Mouse (Mus musculus): ENCODE results near the gene Gm28305. TPM values are rescaled to one million over a fixed set of nuclear protein-coding genes. Genes with fewer than 3 reads are reported as not detected.

Gene Gm28305
- polyA plus RNA-seq (2015; fragmentation: Nextera tagmentation; extraction: Ambion mirVana), result not detected in 2 replicates

DNA sequence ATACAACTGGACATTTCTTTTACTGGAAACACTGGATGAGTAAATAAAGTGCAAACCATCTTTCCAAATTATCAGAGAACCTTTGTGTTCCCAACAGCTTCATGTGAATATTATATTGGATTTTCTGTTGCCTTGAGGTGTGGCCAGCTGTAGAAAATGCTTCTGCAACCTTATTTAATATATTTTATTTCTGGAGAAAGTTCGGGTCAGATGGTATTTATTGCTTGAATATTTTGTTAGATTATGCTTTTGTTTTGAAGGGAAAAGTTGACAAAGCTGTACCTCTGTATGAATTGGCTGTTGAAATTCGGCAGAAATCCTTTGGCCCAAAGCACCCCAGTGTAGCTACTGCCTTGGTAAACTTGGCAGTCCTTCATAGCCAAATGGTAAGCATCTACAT lies at the start of gene Gm28305:
Gene Gm28305 (plus strand): TSS at position 301 of the 400 bp plus-strand sequence.

DNA sequence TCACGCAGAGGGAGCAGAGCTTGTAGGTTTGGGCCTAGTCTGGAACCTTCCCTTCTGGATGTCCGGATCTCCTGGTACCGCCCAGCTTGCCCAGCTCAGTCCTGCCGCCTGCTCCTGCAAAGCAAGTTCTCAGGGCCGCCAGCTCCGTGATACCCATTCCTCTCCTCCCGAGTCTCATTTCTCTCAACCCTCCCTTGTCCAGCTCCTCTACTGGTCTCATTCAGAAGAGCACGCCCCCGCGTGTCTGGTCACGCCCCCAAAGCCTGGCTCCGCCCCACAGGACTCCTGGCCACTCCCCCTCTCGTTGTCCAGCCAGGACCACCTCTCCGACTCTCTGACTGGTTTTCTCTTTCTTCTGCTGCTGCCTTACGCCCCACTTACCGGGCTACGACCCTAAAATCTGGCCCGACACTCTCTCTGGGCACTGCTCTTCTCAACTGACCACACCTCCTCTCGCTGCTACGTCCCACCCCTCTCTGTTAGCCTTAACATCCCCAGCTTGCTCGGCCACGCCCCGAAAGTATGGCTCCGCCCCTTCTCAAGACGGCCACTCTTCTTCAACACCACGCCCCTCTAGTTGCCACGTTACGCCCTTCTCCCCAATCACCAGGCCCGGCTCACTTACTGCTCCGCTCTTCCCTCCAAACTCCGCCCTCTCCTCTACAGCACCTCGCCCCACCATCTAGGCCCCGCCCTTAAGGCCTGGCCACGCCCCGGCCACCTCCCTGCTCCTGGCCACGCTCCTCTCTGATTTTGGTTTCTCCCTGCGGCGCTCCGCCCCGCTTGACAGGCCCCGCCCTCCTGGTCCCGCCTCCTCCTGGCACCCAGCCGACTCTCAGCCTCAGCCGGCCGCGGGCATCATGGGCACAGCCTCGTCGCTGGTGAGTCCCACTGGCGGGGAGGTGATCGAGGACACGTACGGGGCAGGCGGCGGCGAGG lies 38.3 kb upstream of the Gm28305 start, which contains the start of gene Nphp3:
Gene Nphp3 (plus strand): TSS at position 624 of the 939 bp plus-strand sequence.

DNA sequence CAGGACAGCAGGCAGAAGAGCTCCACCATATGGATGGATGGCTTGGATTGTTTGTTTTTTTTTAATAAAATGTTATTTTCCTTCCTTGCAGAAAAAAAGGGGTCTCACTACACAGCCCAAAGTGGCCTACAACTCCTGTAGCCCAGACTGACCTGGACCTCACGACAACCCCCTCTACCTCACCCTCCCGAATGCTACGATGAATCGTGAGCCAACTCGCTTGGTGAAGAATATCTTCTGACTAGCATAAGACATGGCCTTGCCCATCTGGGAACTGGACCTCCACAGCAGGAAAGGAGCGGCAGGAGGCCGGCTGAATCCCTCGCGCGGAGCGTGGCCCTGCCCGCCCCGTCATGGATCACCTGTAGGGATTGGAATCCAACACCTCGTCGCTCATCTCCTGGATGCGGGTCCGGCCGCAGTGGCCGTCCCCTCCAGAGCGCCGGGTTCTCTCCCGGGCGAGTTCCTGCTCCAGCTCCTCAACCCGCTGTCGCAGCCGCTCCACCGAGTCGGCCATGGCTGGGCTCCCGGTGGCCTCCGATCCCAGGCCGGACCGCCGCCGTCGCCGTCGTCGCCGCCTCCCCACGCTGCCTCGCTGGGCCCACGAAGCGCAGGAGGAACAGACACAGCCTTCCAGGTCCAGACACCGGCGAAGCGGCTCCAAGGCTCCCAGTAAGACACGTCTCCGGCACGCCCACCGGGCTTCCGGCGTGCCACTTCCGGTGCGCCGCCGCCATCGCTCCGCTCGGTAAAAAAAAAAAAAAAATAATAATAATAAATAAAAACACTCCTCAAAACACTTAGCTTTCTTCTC lies 22.2 kb downstream of the Gm28305 start, which contains the start of gene Uba5:
Gene Uba5 (minus strand): TSS at position 705 of the 814 bp plus-strand sequence.

DNA sequence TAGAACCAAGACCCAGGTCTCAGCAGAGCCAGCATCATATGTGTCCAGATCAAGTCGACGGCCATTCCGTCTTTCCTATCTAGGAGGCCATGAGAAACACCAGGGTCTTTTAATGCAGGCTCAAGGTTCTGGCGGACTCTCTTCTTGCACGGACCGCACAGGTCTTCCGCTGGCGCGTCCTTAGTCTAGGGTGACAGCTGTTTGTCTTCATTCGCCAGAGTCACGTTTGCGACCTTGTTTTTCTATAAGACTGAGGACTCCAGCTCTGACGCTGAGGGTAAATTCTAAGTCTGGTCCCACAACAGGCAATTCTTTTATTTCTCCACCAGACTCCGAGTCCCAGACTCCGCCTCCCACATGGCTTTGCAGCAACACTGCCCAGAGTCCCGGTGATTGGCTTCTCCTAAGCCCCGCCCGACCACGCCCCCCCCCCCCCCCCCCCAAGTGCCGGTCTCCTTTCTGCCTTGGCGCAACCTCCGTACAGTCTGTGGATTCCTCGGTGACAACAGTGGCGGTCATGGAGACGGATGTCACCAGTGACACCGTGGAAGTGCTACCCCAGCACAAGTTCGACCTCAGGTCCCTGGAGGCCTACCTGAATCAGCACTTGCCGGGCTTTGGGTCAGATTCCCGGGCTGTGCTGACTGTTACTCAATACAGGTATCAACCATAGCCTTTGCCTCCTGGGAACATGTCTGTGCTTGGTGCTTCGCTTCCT lies 22.9 kb downstream of the Gm28305 start, which contains the start of gene Acad11:
Gene Acad11 (plus strand): TSS at position 134 of the 718 bp plus-strand sequence.

Other genes with a start within 250 kb of the Gm28305 start
- 1.8 and 3.3 TPM in 2 replicates for gene Nphp3, start 38.1 kb upstream of the Gm28305 start, polyA plus RNA-seq (2015; fragmentation: Nextera tagmentation; extraction: Ambion mirVana)
- gene Uba5, start 22.5 kb downstream of the Gm28305 start, polyA plus RNA-seq (2015; fragmentation: Nextera tagmentation; extraction: Ambion mirVana), result 41.2 and 49.2 TPM in 2 replicates
- gene Acad11, start 22.7 kb downstream of the Gm28305 start, polyA plus RNA-seq (2015; fragmentation: Nextera tagmentation; extraction: Ambion mirVana), result 12.4 and 14.7 TPM in 2 replicates
- gene Ackr4, start 86.3 kb downstream of the Gm28305 start, polyA plus RNA-seq (2015; fragmentation: Nextera tagmentation; extraction: Ambion mirVana), result 3.7 and 4.5 TPM in 2 replicates
- 11.0 TPM in 2 replicates for gene Dnajc13, start 222.3 kb downstream of the Gm28305 start, polyA plus RNA-seq (2015; fragmentation: Nextera tagmentation; extraction: Ambion mirVana)

All from adrenal gland, postnatal 0 days (tissue).